Mouse (Mus musculus): ENCODE measurements around the gene Etl4. TPM values are rescaled to one million over a fixed set of nuclear protein-coding genes. Genes with fewer than 3 reads are reported as not detected.
"Not testable (repeated sequence)": the region's sequence is repeated elsewhere in the genome, so short reads cannot be mapped to it uniquely, and the experiment has no call there.

The Etl4 gene
- polyA plus RNA-seq, 1 experiment from 2014 or later, result 12.3 TPM

DNA sequence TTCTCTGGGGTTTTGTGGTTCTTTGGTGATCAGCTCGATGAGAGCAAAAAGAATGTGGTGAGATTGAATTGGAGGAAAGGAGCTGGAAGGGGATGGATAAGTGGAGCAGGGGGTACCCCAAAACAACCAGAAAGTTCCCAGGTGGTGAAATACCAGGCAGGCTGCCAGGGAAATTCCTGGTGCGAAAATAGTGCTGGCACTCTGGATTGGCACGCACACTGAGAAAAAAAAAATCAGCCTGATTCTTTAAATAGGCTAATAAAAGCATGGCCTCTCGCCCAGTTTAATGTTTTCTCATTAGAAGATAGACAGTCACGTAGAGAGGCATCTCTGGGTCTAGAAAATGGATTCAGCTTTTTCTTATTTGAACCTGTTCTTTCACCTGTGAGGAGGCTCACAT is 258.0 kb downstream of the Etl4 start:
- Histone ChIP-seq H3K4me1 (replicated peaks) (no peaks in the 10 kb centered on the region), H3K4me2 (no peak overlapping the region), H3K27me3 (replicated peaks) (no peaks in the 10 kb centered on the region), H3K4me3 (no peak overlapping the region), H3K27ac (ENCODE audit: poor library complexity, severe bottlenecking) (no peak overlapping the region), H3K9me3 (replicated peaks) (no peaks in the 10 kb centered on the region), H3K36me3 (no peaks in the 10 kb centered on the region), H3K9ac (no peak overlapping the region)
- no peak for ATAC-seq (ENCODE audit: insufficient number of reproducible peaks, low FRiP score)
- WGBS, result 70% methylated on average over 5 of the region's 5 CpGs

DNA sequence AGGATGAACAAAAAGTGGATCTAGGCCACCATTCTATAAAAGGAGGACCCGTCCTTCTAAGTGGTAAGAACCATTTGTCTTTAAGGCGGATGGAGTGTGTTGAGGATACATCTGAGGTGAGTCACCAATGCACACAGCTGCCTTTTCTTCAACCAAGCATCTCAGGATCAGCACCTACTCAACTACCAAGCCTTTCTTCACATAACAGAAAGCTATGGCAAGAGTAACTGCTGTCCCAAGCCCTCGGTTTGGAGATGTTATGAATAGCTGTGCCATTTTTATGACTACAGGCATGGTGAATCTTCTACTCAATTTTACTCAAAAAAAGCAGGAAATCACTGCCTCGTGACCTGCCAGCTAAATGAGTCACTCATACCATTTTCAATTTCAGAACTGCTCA is 258.6 kb downstream of the Etl4 start:
- ATAC-seq (ENCODE audit: insufficient number of reproducible peaks, low FRiP score), result no peak
- no peak overlapping the region for H3K27ac ChIP-seq (ENCODE audit: poor library complexity, severe bottlenecking)

DNA sequence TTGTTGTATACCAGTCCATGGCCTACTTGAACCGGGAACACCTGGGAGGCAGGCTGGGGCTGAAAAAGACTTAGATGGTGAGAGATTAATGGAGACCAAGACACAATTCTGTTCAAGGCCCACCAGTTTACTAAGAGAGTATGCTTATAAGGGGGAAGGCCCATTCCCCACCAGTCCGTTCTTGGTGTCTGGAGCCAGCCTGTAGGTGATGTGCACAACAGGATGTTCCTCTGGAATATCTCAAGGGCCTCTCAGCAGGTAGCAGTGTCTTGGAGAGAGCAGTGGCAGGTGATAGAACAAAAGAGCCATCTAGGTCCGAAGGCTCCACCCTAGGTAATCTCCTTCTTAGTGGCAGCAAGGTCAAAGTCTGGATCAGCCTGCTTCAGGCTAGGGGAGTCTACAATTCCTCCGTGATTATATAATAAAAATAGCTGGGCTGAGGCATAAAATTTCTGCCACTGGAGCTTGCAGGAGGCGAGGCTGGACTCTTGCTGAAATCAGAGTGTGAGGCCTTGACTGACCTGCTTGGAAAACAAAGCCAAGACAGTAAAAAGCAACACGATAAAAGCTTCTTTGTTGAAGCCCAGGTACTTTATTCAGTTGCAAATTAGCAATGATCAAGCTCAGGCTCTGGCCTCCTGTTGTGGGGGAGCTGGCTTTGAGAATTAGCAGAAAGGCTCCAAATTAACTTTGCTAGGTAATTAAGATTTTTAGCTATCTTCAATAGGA is 267.0 kb downstream of the Etl4 start:
- not testable (repeated sequence) for H3K4me2 ChIP-seq; H3K4me1 ChIP-seq (replicated peaks); H3K9ac ChIP-seq; H3K36me3 ChIP-seq; H3K27me3 ChIP-seq (replicated peaks); H3K27ac ChIP-seq (ENCODE audit: poor library complexity, severe bottlenecking); ATAC-seq (ENCODE audit: insufficient number of reproducible peaks, low FRiP score); H3K4me3 ChIP-seq; H3K9me3 ChIP-seq (replicated peaks)
- 71% methylated on average over 6 of the region's 6 CpGs for WGBS

More for the DNA sequence above, 258.6 kb downstream of the Etl4 start:
- Histone ChIP-seq H3K4me2 (no peak overlapping the region), H3K36me3 (no peaks in the 10 kb centered on the region), H3K27me3 (replicated peaks) (no peaks in the 10 kb centered on the region), H3K9me3 (replicated peaks) (no peaks in the 10 kb centered on the region), H3K4me3 (no peak overlapping the region), H3K9ac (no peak overlapping the region), H3K4me1 (replicated peaks) (no peaks in the 10 kb centered on the region)
- WGBS, result 75% methylated on average over 4 of the region's 4 CpGs

DNA sequence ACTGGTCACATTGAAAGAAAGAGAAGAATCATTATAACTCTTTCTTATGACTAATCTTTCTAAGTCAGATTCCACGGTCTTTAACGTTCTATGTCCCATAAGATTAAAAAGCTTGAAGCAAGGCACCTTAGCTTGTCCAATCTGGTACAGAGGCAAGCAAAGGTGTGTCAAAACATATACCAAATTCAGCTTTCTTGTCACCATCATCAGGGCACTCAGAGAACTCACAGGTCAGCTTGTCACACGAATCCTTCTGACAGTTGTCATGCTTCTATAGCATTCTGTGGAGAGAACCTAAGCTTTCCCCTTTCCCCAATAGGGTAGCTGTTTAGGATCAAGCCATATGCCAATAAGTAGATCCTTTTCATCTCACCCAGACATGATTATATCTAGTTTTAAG is 267.7 kb downstream of the Etl4 start:
- not testable (repeated sequence) for H3K27me3 ChIP-seq (replicated peaks); H3K4me2 ChIP-seq; H3K27ac ChIP-seq (ENCODE audit: poor library complexity, severe bottlenecking); H3K4me1 ChIP-seq (replicated peaks); H3K9ac ChIP-seq; H3K9me3 ChIP-seq (replicated peaks); H3K4me3 ChIP-seq; H3K36me3 ChIP-seq; ATAC-seq (ENCODE audit: insufficient number of reproducible peaks, low FRiP score)
- 86% methylated on average over 3 of the region's 3 CpGs for WGBS

DNA sequence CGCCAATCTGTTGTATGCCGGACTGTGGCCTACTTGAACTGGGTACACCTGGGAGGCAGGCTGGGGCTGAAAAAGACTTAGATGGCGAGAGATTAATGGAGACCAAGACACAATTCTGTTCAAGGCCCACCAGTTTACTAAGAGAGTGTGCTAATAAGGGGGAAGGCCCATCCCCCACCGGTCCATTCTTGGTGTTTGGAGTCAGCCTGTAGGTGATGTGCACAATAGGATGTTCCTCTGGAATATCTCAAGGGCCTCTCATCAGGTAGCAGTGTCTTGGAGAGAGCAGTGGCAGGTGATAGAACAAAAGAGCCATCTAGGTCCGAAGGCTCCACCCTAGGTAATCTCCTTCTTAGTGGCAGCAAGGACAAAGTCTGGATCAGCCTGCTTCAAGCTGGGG is 271.0 kb downstream of the Etl4 start:
- H3K4me3 ChIP-seq; H3K27ac ChIP-seq (ENCODE audit: poor library complexity, severe bottlenecking); H3K4me1 ChIP-seq (replicated peaks); H3K4me2 ChIP-seq; H3K27me3 ChIP-seq (replicated peaks); ATAC-seq (ENCODE audit: insufficient number of reproducible peaks, low FRiP score); H3K9ac ChIP-seq; H3K9me3 ChIP-seq (replicated peaks); H3K36me3 ChIP-seq: not testable (repeated sequence)
- WGBS, result 80% methylated on average over 5 of the region's 5 CpGs

DNA sequence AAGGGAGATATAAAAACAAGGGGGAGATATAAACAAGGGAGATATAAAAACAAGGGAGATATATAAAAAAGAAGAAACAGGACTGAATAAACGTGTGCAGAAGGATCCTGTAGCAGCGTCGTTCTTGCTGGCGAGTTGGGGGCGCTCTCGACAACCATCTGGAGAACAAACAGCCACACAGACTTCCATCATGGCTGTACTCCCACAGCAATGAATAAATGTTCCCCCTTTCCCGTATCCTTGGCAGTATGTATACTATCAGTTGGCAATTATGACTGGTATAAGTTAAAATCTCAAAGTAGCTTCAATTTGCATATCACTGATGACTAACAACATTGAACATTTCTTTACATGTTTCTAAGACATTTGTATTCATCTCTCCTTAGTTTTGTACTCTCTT is 277.6 kb downstream of the Etl4 start:
- not testable (repeated sequence) for H3K27ac ChIP-seq (ENCODE audit: poor library complexity, severe bottlenecking); H3K4me2 ChIP-seq; H3K9me3 ChIP-seq (replicated peaks); ATAC-seq (ENCODE audit: insufficient number of reproducible peaks, low FRiP score); H3K4me3 ChIP-seq; H3K27me3 ChIP-seq (replicated peaks); H3K36me3 ChIP-seq; H3K9ac ChIP-seq; H3K4me1 ChIP-seq (replicated peaks)
- 74% methylated on average over 7 of the region's 7 CpGs for WGBS

DNA sequence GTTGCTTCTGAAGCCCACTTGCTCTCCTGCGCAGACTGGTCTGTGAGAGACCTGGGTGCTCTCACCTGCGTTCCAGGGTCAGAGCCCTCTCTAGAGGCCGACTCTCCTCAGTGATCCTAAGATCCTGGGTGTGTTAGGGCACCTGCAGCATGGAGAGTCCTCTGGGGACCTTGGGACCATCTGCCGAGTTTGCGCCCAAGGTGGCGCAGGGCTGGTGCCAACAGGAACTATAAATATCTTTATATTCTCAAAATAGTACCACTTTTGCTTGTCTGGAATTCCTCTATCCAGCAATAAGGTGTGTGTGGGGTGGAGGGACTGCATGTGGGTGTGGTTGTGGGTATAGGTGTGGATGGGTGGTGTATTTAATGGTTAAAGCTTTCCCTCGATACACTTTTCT is 293.4 kb downstream of the Etl4 start:
- WGBS, result 82% methylated on average over 7 of the region's 7 CpGs
- no peaks in the 10 kb centered on the region for H3K9me3 ChIP-seq (replicated peaks)
- H3K4me1 ChIP-seq (replicated peaks), result no peaks in the 10 kb centered on the region
- H3K4me2 ChIP-seq, result no peak overlapping the region
- no peak overlapping the region for H3K27ac ChIP-seq (ENCODE audit: poor library complexity, severe bottlenecking)
- H3K27me3 ChIP-seq (replicated peaks), result no peaks in the 10 kb centered on the region
- H3K9ac ChIP-seq, result no peak overlapping the region
- no peak for ATAC-seq (ENCODE audit: insufficient number of reproducible peaks, low FRiP score)
- no peaks in the 10 kb centered on the region for H3K36me3 ChIP-seq
- no peak overlapping the region for H3K4me3 ChIP-seq

DNA sequence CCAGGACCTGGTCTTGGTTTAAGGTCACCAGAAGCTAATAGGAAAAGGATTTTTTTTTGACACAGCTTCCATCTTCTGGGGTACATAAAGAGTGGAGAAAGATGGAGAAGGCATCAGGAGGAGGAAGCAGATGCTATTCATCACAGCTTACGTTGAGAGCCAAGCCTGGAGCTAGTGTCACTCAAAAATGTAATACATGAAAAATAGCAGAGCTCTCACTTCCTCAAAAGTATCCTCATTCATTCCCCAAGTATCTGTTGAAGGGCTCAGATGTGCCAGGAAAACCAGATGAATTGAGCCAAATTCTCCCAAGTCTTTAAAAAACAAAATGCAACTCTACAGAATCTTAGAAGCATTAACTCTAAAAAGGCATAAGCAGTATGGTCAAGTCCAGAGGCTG is 297.1 kb downstream of the Etl4 start:
- Histone ChIP-seq H3K4me2 (no peak overlapping the region), H3K4me1 (replicated peaks) (0 out of 2 replicates have a peak, but pooled peaks cover 2% of the 10 kb centered on the region), H3K27me3 (replicated peaks) (no peaks in the 10 kb centered on the region), H3K9me3 (replicated peaks) (no peaks in the 10 kb centered on the region), H3K4me3 (no peak overlapping the region), H3K9ac (no peak overlapping the region), H3K36me3 (no peaks in the 10 kb centered on the region), H3K27ac (ENCODE audit: poor library complexity, severe bottlenecking) (no peak overlapping the region)
- WGBS, result 55% methylated on average over 1 of the region's 1 CpGs
- no peak for ATAC-seq (ENCODE audit: insufficient number of reproducible peaks, low FRiP score)

DNA sequence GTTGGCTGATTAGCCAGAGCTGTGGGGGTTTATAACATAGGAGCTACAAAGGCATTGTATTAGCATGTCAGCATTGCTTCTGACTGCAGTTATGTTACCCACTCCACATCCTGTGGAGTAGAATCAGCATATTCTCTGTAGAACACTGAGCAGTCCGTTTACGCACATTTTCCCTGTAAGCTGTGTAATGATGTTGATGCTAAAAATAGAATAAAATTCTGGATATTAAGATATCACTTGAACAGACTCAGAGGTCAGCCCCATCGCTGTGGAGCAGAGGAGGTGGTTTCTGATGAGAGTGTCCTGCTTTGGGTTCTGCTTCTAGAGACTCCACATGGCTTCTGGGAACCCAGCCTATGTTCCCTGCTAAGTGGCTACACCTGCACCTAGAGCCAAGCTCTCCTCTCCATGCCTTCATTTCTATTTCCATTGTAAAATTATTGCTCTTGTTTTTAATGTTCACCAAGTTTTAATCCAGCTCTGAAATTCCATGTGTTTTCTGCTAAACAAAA is 299.2 kb downstream of the Etl4 start:
- H3K4me1 ChIP-seq (replicated peaks), result 0 out of 2 replicates have a peak, but pooled peaks cover 2% of the 10 kb centered on the region
- no peak for ATAC-seq (ENCODE audit: insufficient number of reproducible peaks, low FRiP score)
- no peaks in the 10 kb centered on the region for H3K9me3 ChIP-seq (replicated peaks)
- H3K9ac ChIP-seq, result no peak overlapping the region
- H3K4me3 ChIP-seq, result no peak overlapping the region
- no peak overlapping the region for H3K27ac ChIP-seq (ENCODE audit: poor library complexity, severe bottlenecking)
- no peaks in the 10 kb centered on the region for H3K36me3 ChIP-seq
- H3K4me2 ChIP-seq, result no peak overlapping the region
- no peaks in the 10 kb centered on the region for H3K27me3 ChIP-seq (replicated peaks)
- WGBS, result 41% methylated on average over 3 of the region's 3 CpGs

DNA sequence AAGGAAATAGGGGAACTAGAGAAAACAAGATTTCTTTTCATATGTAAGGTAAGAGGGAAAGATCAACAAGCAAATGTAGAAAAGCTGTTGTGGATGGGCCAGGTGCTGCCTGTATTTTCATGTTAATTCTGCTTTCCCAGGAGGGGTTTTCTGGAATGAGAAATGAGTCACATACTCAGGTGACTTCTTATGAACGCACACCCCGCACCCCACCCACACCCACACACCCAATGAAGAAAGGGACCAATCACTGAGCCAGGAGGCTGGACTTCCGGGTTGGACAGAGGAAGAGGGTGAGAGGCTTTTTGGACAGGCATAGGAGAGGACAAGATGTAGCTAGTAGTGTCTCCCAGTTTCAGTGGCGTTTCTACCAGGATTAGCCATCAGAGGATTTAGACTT is 299.8 kb downstream of the Etl4 start:
- no peak for ATAC-seq (ENCODE audit: insufficient number of reproducible peaks, low FRiP score)
- H3K36me3 ChIP-seq, result no peaks in the 10 kb centered on the region
- H3K27me3 ChIP-seq (replicated peaks), result no peaks in the 10 kb centered on the region
- 0 out of 2 replicates have a peak, but pooled peaks cover 2% of the 10 kb centered on the region for H3K4me1 ChIP-seq (replicated peaks)
- no peak overlapping the region for H3K4me3 ChIP-seq
- H3K4me2 ChIP-seq, result no peak overlapping the region
- no peaks in the 10 kb centered on the region for H3K9me3 ChIP-seq (replicated peaks)
- no peak overlapping the region for H3K9ac ChIP-seq
- H3K27ac ChIP-seq (ENCODE audit: poor library complexity, severe bottlenecking), result no peak overlapping the region
- WGBS, result 65% methylated on average over 4 of the region's 4 CpGs

DNA sequence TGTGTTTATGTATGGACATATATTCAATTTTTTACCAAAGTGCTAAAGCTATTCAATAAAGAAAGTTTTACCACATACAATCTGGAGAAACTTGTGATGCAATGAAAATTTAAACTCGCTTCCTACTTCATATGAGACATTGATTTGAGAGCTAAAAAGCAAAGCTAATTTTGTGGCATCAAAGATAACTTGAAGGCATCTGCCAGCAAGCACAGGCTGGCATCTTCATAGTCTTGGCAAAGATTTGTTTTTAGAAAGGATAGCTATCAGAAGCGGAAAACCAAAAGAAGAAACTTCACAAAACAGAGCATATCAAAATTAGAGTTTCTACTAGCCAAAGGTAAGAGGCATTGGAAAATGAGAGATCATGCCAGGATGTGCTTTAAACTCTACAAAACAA is 306.7 kb downstream of the Etl4 start:
- H3K27ac ChIP-seq (ENCODE audit: poor library complexity, severe bottlenecking), result no peak overlapping the region
- no peaks in the 10 kb centered on the region for H3K36me3 ChIP-seq
- H3K4me1 ChIP-seq (replicated peaks), result no peaks in the 10 kb centered on the region
- no peaks in the 10 kb centered on the region for H3K9me3 ChIP-seq (replicated peaks)
- no peak for ATAC-seq (ENCODE audit: insufficient number of reproducible peaks, low FRiP score)
- no peaks in the 10 kb centered on the region for H3K27me3 ChIP-seq (replicated peaks)
- H3K4me2 ChIP-seq, result no peak overlapping the region
- H3K4me3 ChIP-seq, result no peak overlapping the region
- no peak overlapping the region for H3K9ac ChIP-seq
- 73% methylated on average over 2 of the region's 2 CpGs for WGBS

Measured in heart, embryonic 12.5 days (tissue).